Mouse (Mus musculus) small intestine, adult 2 months (tissue): ENCODE data around the gene Lsm2.

Experiments used
- CTCF ChIP-seq: fragments of 200-500 bp; IDR thresholded peaks from 2 replicates; pipeline ENCODE4 v1.5.1; 2012; ENCODE audit warnings: low read depth, mild to moderate bottlenecking, control low read depth, inconsistent platforms, low read length, moderate library complexity, mixed read lengths; ENCODE audit not compliant: insufficient replicate concordance, insufficient read length; ENCODE audit errors: extremely low read depth
- POLR2A ChIP-seq: fragments of 200-500 bp; IDR thresholded peaks from 2 replicates; pipeline ENCODE4 v1.6.1; 2012; ENCODE audit warnings: low read depth, mild to moderate bottlenecking, control low read depth, inconsistent platforms, low read length, moderate library complexity

- TF ChIP-seq CTCF (no peak), POLR2A (no peak)
Observed at GRCm38 (mm10) chr17:34994751-34995150, 13.1 kb downstream of the Lsm2 start.
